Mouse (Mus musculus) E14TG2a.4 (cell line): Measurements from ENCODE around the gene Plpp4.

Experiments
- H3K27me3 ChIP-seq: 2 replicates; pipeline ENCODE4 v1.6.1; 2014; ENCODE audit warnings: low read length, control low read depth; ENCODE audit not compliant: insufficient read depth
- H3K36me3 ChIP-seq: 2 replicates; pipeline ENCODE4 v1.6.1; 2014; ENCODE audit warnings: low read length, control low read depth; ENCODE audit not compliant: insufficient read depth
- H3K4me1 ChIP-seq: replicated peaks from 2 replicates; pipeline ENCODE4 v1.6.1; 2014; ENCODE audit warnings: low read depth, low read length, control low read depth
- H3K4me3 ChIP-seq: replicated peaks from 2 replicates; pipeline ENCODE4 v1.5.1; 2014; ENCODE audit warnings: mild to moderate bottlenecking, low read length
- H3K9me3 ChIP-seq: 2 replicates; pipeline ENCODE4 v1.6.1; 2014; ENCODE audit warnings: low read length, control low read depth
- CTCF ChIP-seq: conservative IDR thresholded peaks from 2 replicates; pipeline ENCODE4 v1.5.1; 2014; ENCODE audit warnings: low read length
- NANOG ChIP-seq: IDR thresholded peaks from 2 replicates; pipeline ENCODE4 v1.6.1; 2014; ENCODE audit warnings: borderline replicate concordance, low read length, mixed read lengths
- POU5F1 ChIP-seq: IDR thresholded peaks from 2 replicates; pipeline ENCODE4 v1.6.1; 2014; ENCODE audit warnings: low read length, borderline replicate concordance

The Plpp4 gene

GRCm38 (mm10) chr7:129308661-129309060 is 51.8 kb downstream of the Plpp4 start:
- TF ChIP-seq NANOG (no peak), CTCF (no peak), POU5F1 (no peak)
- no peaks in the 10 kb centered on the region for H3K27me3 ChIP-seq

GRCm38 (mm10) chr7:129312521-129312920 is 55.7 kb downstream of the Plpp4 start:
- Histone ChIP-seq H3K36me3 (no peaks in the 10 kb centered on the region), H3K9me3 (no peaks in the 10 kb centered on the region), H3K27me3 (no peaks in the 10 kb centered on the region), H3K4me3 (no peak overlapping the region), H3K4me1 (0 out of 2 replicates have a peak, but pooled peaks cover under 1% of the 10 kb centered on the region)
- TF ChIP-seq CTCF (no peak), POU5F1 (no peak), NANOG (no peak)

More at GRCm38 (mm10) chr7:129308661-129309060, 51.8 kb downstream of the Plpp4 start:
- Histone ChIP-seq H3K4me1 (peaks cover 9% of the 10 kb centered on the region; the same call in 1 of the 2 replicates), H3K36me3 (no peaks in the 10 kb centered on the region), H3K9me3 (no peaks in the 10 kb centered on the region), H3K4me3 (no peak overlapping the region)

GRCm38 (mm10) chr7:129313969-129314368 is 57.1 kb downstream of the Plpp4 start:
- no peaks in the 10 kb centered on the region for H3K4me1 ChIP-seq
- no peaks in the 10 kb centered on the region for H3K36me3 ChIP-seq
- H3K27me3 ChIP-seq = no peaks in the 10 kb centered on the region
- no peak overlapping the region for H3K4me3 ChIP-seq
- TF ChIP-seq CTCF = no peak
- no peak for TF ChIP-seq POU5F1
- TF ChIP-seq NANOG = no peak
- no peaks in the 10 kb centered on the region for H3K9me3 ChIP-seq

GRCm38 (mm10) chr7:129340096-129340495 is 83.3 kb downstream of the Plpp4 start:
- no peak overlapping the region for H3K4me3 ChIP-seq
- TF ChIP-seq NANOG (no peak), POU5F1 (no peak), CTCF (no peak)
- H3K9me3 ChIP-seq = no peaks in the 10 kb centered on the region

GRCm38 (mm10) chr7:129355561-129355960 is 98.7 kb downstream of the Plpp4 start:
- no peak overlapping the region for H3K4me3 ChIP-seq
- H3K36me3 ChIP-seq = no peaks in the 10 kb centered on the region
- TF ChIP-seq NANOG = no peak
- TF ChIP-seq CTCF = no peak
- no peak for TF ChIP-seq POU5F1
- no peaks in the 10 kb centered on the region for H3K27me3 ChIP-seq
- H3K9me3 ChIP-seq = peaks cover 10% of the 10 kb centered on the region
- H3K4me1 ChIP-seq = no peaks in the 10 kb centered on the region

More at GRCm38 (mm10) chr7:129340096-129340495, 83.3 kb downstream of the Plpp4 start:
- Histone ChIP-seq H3K36me3 (no peaks in the 10 kb centered on the region), H3K4me1 (no peaks in the 10 kb centered on the region), H3K27me3 (no peaks in the 10 kb centered on the region)

GRCm38 (mm10) chr7:129375306-129375705 is 118.5 kb downstream of the Plpp4 start:
- no peaks in the 10 kb centered on the region for H3K4me1 ChIP-seq
- no peak overlapping the region for H3K4me3 ChIP-seq
- H3K27me3 ChIP-seq = no peaks in the 10 kb centered on the region
- no peak for TF ChIP-seq NANOG
- no peaks in the 10 kb centered on the region for H3K36me3 ChIP-seq
- no peaks in the 10 kb centered on the region for H3K9me3 ChIP-seq

- no peak for TF ChIP-seq POU5F1
- no peak for TF ChIP-seq CTCF
- TF ChIP-seq NANOG = no peak
- no peaks in the 10 kb centered on the region for H3K9me3 ChIP-seq
- H3K36me3 ChIP-seq = no peaks in the 10 kb centered on the region
- no peak overlapping the region for H3K4me3 ChIP-seq
- H3K4me1 ChIP-seq = no peaks in the 10 kb centered on the region
- no peaks in the 10 kb centered on the region for H3K27me3 ChIP-seq
Measured at GRCm38 (mm10) chr7:129385149-129385548, 128.3 kb downstream of the Plpp4 start.

GRCm38 (mm10) chr7:129392835-129393489 is 136.1 kb downstream of the Plpp4 start:
- no peaks in the 10 kb centered on the region for H3K36me3 ChIP-seq
- H3K27me3 ChIP-seq = no peaks in the 10 kb centered on the region
- H3K4me1 ChIP-seq = peaks cover 8% of the 10 kb centered on the region
- TF ChIP-seq POU5F1 (no peak), NANOG (no peak), CTCF (no peak)
- H3K9me3 ChIP-seq = no peaks in the 10 kb centered on the region
- H3K4me3 ChIP-seq = no peak overlapping the region

GRCm38 (mm10) chr7:129396561-129396960 is 139.7 kb downstream of the Plpp4 start:
- no peak for TF ChIP-seq CTCF
- no peak for TF ChIP-seq POU5F1
- TF ChIP-seq NANOG = no peak
- Histone ChIP-seq H3K4me1 (peaks cover 33% of the 10 kb centered on the region), H3K4me3 (no peak overlapping the region), H3K27me3 (no peaks in the 10 kb centered on the region), H3K9me3 (no peaks in the 10 kb centered on the region), H3K36me3 (no peaks in the 10 kb centered on the region)
